Comparison of ENCODE assay signal across 22 mouse cellular contexts in the genomic region with DNA sequence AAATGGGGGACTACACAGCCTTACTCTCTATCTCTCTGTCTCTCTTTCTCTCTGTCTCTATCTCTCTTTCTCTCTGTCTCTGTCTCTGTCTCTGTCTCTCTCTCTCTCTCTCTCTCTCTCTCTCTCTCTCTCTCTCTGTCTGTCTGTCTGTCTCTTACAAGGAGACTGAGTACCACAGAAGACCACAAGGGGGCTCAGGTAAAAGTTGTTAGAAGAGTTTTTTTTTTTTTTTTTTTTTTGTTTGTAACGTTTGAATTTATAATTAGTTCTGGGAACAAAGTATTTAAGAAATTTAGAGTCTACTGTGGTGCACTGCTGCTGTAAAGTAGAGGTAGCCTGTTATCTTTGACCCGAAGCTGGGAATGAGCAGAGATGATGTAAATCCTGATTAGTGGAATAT.
"Had no signal": no experiment of that assay in that cellular context is flagged by ENCODE, and none has a peak within 500 bp of the region (broad histone marks: within the 10 kb centered on the region; RNA-seq: fewer than 3 reads in every experiment).

No protein-coding gene starts in this region.

- H3K9me3 ChIP-seq: limb, embryonic 12.5 days; limb, embryonic 15.5 days; lung, embryonic 15.5 days; midbrain, embryonic 12.5 days; midbrain, embryonic 15.5 days; neural tube, embryonic 13.5 days had no signal

- ATAC-seq: intestine, postnatal 0 days; liver, postnatal 0 days; midbrain, embryonic 15.5 days had no signal

- H3K4me3 ChIP-seq: limb, embryonic 12.5 days; limb, embryonic 15.5 days; lung, embryonic 15.5 days; midbrain, embryonic 12.5 days; midbrain, embryonic 15.5 days; myocyte; neural tube, embryonic 13.5 days had no signal

- H3K27me3 ChIP-seq: limb, embryonic 12.5 days; limb, embryonic 15.5 days; lung, embryonic 15.5 days; midbrain, embryonic 12.5 days; midbrain, embryonic 15.5 days; neural tube, embryonic 13.5 days had no signal

- H3K9ac ChIP-seq: limb, embryonic 12.5 days; limb, embryonic 15.5 days; liver, embryonic 14.5 days; liver, postnatal 0 days; lung, embryonic 15.5 days; midbrain, embryonic 12.5 days; midbrain, embryonic 15.5 days; neural tube, embryonic 13.5 days had no signal

- H3K4me1 ChIP-seq: limb, embryonic 12.5 days; limb, embryonic 15.5 days; lung, embryonic 15.5 days; midbrain, embryonic 12.5 days; midbrain, embryonic 15.5 days; neural tube, embryonic 13.5 days had no signal

- H3K27ac ChIP-seq: kidney, postnatal 0 days; limb, embryonic 12.5 days; limb, embryonic 15.5 days; liver, embryonic 14.5 days; lung, embryonic 15.5 days; midbrain, embryonic 12.5 days; midbrain, embryonic 15.5 days; neural tube, embryonic 13.5 days had no signal

- DNase-seq: kidney, adult 2 months; kidney, postnatal 25 days; left cerebral cortex, postnatal 4 days; liver, postnatal 0 days; lung, postnatal 14 days; lung, postnatal 4 days; retina, postnatal 1 day; right cerebral cortex, postnatal 25 days; spleen, adult 18-20 months; thymus, adult 18-20 months; thymus, postnatal 36 days had no signal

- H3K36me3 ChIP-seq: limb, embryonic 12.5 days; limb, embryonic 15.5 days; lung, embryonic 15.5 days; midbrain, embryonic 12.5 days; midbrain, embryonic 15.5 days; neural tube, embryonic 13.5 days had no signal

- H3K4me2 ChIP-seq: limb, embryonic 12.5 days; limb, embryonic 15.5 days; liver, embryonic 11.5 days; lung, embryonic 15.5 days; midbrain, embryonic 12.5 days; midbrain, embryonic 15.5 days; neural tube, embryonic 13.5 days had no signal
